Mouse (Mus musculus): ENCODE results near the gene Neurl4.

GRCm38 (mm10) chr11:69872451-69872850 is 28.4 kb upstream of the Neurl4 start:
- TF ChIP-seq CTCF (IDR thresholded peaks at IDR 0.05) (no peak), POLR2A (IDR thresholded peaks at IDR 0.05; ENCODE audit: insufficient read depth, low read depth, low read length) (no peak), EP300 (IDR thresholded peaks at IDR 0.05; ENCODE audit: insufficient read depth, low read depth, low read length) (no peak)
